Mouse (Mus musculus): ENCODE measurements around the gene Fam168a. TPM values are rescaled to one million over a fixed set of nuclear protein-coding genes. Genes with fewer than 3 reads are reported as not detected.

The Fam168a gene
- polyA plus RNA-seq, 1 experiment: 126 TPM

GRCm38 (mm10) chr7:100866675-100867074 is 160.2 kb downstream of the Fam168a start:
- Histone ChIP-seq H3K27ac (ENCODE audit: insufficient read depth, low read length) (no peak overlapping the region), H3K4me3 (ENCODE audit: insufficient read depth, low read length) (no peak overlapping the region), H3K4me1 (ENCODE audit: control insufficient read depth, insufficient read depth, low read length) (peaks cover 2% of the 10 kb centered on the region)
- TF ChIP-seq POLR2A (IDR thresholded peaks at IDR 0.05; ENCODE audit: extremely low read depth, insufficient read depth, low read length) (no peak), CTCF (IDR thresholded peaks at IDR 0.05; ENCODE audit: extremely low read depth, insufficient read depth, low read length) (peak; percentile 64)

- no peak overlapping the region for H3K27ac ChIP-seq (ENCODE audit: insufficient read depth, low read length)
- no peak for TF ChIP-seq POLR2A (IDR thresholded peaks at IDR 0.05; ENCODE audit: extremely low read depth, insufficient read depth, low read length)
- TF ChIP-seq CTCF (IDR thresholded peaks at IDR 0.05; ENCODE audit: extremely low read depth, insufficient read depth, low read length): no peak
- H3K4me1 ChIP-seq (ENCODE audit: control insufficient read depth, insufficient read depth, low read length): no peaks in the 10 kb centered on the region
- H3K4me3 ChIP-seq (ENCODE audit: insufficient read depth, low read length): no peak overlapping the region
Observed at GRCm38 (mm10) chr7:100867561-100867960, 161.1 kb downstream of the Fam168a start.

- H3K4me1 ChIP-seq (ENCODE audit: control insufficient read depth, insufficient read depth, low read length): no peaks in the 10 kb centered on the region
- H3K4me3 ChIP-seq (ENCODE audit: insufficient read depth, low read length): no peak overlapping the region
- TF ChIP-seq CTCF (IDR thresholded peaks at IDR 0.05; ENCODE audit: extremely low read depth, insufficient read depth, low read length) (no peak), POLR2A (IDR thresholded peaks at IDR 0.05; ENCODE audit: extremely low read depth, insufficient read depth, low read length) (no peak)
- H3K27ac ChIP-seq (ENCODE audit: insufficient read depth, low read length): no peak overlapping the region
Observed at GRCm38 (mm10) chr7:100868551-100868950, 162.1 kb downstream of the Fam168a start.

GRCm38 (mm10) chr7:100869877-100870629 is 163.6 kb downstream of the Fam168a start:
- Histone ChIP-seq H3K4me1 (ENCODE audit: control insufficient read depth, insufficient read depth, low read length) (no peaks in the 10 kb centered on the region), H3K27ac (ENCODE audit: insufficient read depth, low read length) (no peak overlapping the region), H3K4me3 (ENCODE audit: insufficient read depth, low read length) (no peak overlapping the region)
- TF ChIP-seq CTCF (IDR thresholded peaks at IDR 0.05; ENCODE audit: extremely low read depth, insufficient read depth, low read length) (no peak), POLR2A (IDR thresholded peaks at IDR 0.05; ENCODE audit: extremely low read depth, insufficient read depth, low read length) (no peak)

GRCm38 (mm10) chr7:100871355-100871754 is 164.9 kb downstream of the Fam168a start:
- no peak for TF ChIP-seq POLR2A (IDR thresholded peaks at IDR 0.05; ENCODE audit: extremely low read depth, insufficient read depth, low read length)
- no peak for TF ChIP-seq CTCF (IDR thresholded peaks at IDR 0.05; ENCODE audit: extremely low read depth, insufficient read depth, low read length)
- Histone ChIP-seq H3K4me3 (ENCODE audit: insufficient read depth, low read length) (no peak overlapping the region), H3K27ac (ENCODE audit: insufficient read depth, low read length) (no peak overlapping the region), H3K4me1 (ENCODE audit: control insufficient read depth, insufficient read depth, low read length) (no peaks in the 10 kb centered on the region)

GRCm38 (mm10) chr7:100871892-100872291 is 165.5 kb downstream of the Fam168a start:
- no peaks in the 10 kb centered on the region for H3K4me1 ChIP-seq (ENCODE audit: control insufficient read depth, insufficient read depth, low read length)
- H3K4me3 ChIP-seq (ENCODE audit: insufficient read depth, low read length): no peak overlapping the region
- no peak overlapping the region for H3K27ac ChIP-seq (ENCODE audit: insufficient read depth, low read length)
- TF ChIP-seq CTCF (IDR thresholded peaks at IDR 0.05; ENCODE audit: extremely low read depth, insufficient read depth, low read length) (no peak), POLR2A (IDR thresholded peaks at IDR 0.05; ENCODE audit: extremely low read depth, insufficient read depth, low read length) (no peak)

- Histone ChIP-seq H3K4me3 (ENCODE audit: insufficient read depth, low read length) (no peak overlapping the region), H3K4me1 (ENCODE audit: control insufficient read depth, insufficient read depth, low read length) (no peaks in the 10 kb centered on the region), H3K27ac (ENCODE audit: insufficient read depth, low read length) (no peak overlapping the region)
- TF ChIP-seq POLR2A (IDR thresholded peaks at IDR 0.05; ENCODE audit: extremely low read depth, insufficient read depth, low read length): no peak
- no peak for TF ChIP-seq CTCF (IDR thresholded peaks at IDR 0.05; ENCODE audit: extremely low read depth, insufficient read depth, low read length)
Observed at GRCm38 (mm10) chr7:100873197-100873596, 166.8 kb downstream of the Fam168a start.

- TF ChIP-seq POLR2A (IDR thresholded peaks at IDR 0.05; ENCODE audit: extremely low read depth, insufficient read depth, low read length) (no peak), CTCF (IDR thresholded peaks at IDR 0.05; ENCODE audit: extremely low read depth, insufficient read depth, low read length) (no peak)
- Histone ChIP-seq H3K4me3 (ENCODE audit: insufficient read depth, low read length) (no peak overlapping the region), H3K27ac (ENCODE audit: insufficient read depth, low read length) (no peak overlapping the region), H3K4me1 (ENCODE audit: control insufficient read depth, insufficient read depth, low read length) (no peaks in the 10 kb centered on the region)
Observed at GRCm38 (mm10) chr7:100875822-100876221, 169.4 kb downstream of the Fam168a start.

- TF ChIP-seq CTCF (IDR thresholded peaks at IDR 0.05; ENCODE audit: extremely low read depth, insufficient read depth, low read length): no peak
- no peak for TF ChIP-seq POLR2A (IDR thresholded peaks at IDR 0.05; ENCODE audit: extremely low read depth, insufficient read depth, low read length)
- Histone ChIP-seq H3K4me3 (ENCODE audit: insufficient read depth, low read length) (no peak overlapping the region), H3K27ac (ENCODE audit: insufficient read depth, low read length) (no peak overlapping the region), H3K4me1 (ENCODE audit: control insufficient read depth, insufficient read depth, low read length) (no peaks in the 10 kb centered on the region)
Observed at GRCm38 (mm10) chr7:100876293-100876692, 169.9 kb downstream of the Fam168a start.

GRCm38 (mm10) chr7:100876771-100877170 is 170.3 kb downstream of the Fam168a start:
- H3K4me3 ChIP-seq (ENCODE audit: insufficient read depth, low read length): no peak overlapping the region
- no peak overlapping the region for H3K27ac ChIP-seq (ENCODE audit: insufficient read depth, low read length)
- no peak for TF ChIP-seq POLR2A (IDR thresholded peaks at IDR 0.05; ENCODE audit: extremely low read depth, insufficient read depth, low read length)
- TF ChIP-seq CTCF (IDR thresholded peaks at IDR 0.05; ENCODE audit: extremely low read depth, insufficient read depth, low read length): no peak
- no peaks in the 10 kb centered on the region for H3K4me1 ChIP-seq (ENCODE audit: control insufficient read depth, insufficient read depth, low read length)

All from cortical plate, adult 2 months (tissue).